Mouse (Mus musculus) erythroid progenitor cell, adult 5-6 weeks (primary cell): ENCODE data around the gene Scin. TPM values are rescaled to one million over a fixed set of nuclear protein-coding genes. Genes with fewer than 3 reads are reported as not detected.
"Not testable (repeated sequence)": the region's sequence is repeated elsewhere in the genome, so short reads cannot be mapped to it uniquely, and the experiment has no call there.

ENCODE experiments used
- ATAC-seq: replicated peaks from 2 replicates; pipeline ENCODE4 v1.8.0; 2016; ENCODE audit warnings: moderate number of reproducible peaks, mild to moderate bottlenecking, moderate TSS enrichment, inconsistent platforms; ENCODE audit not compliant: poor library complexity, low FRiP score, severe bottlenecking
- total RNA-seq, 2 experiments: library from RNA; stranded (forward) in 1 of 2; stranded (reverse) in 1 of 2; fragments of 150-400 nt in 1 of 2; fragments of 186-747, 209-891 nt in 1 of 2; gene quantifications; 2 replicates each; pipeline versions ENCODE4 v1.2.3 to v1.2.4; 2015 to 2017; ENCODE audit warnings: low replicate concordance in 2 of 2

The Scin gene
- total RNA-seq (2015; ENCODE audit: low replicate concordance) (1.1 TPM in 1 of 2 replicates, not detected in the other), total RNA-seq (2017; ENCODE audit: low replicate concordance) (not detected in 2 replicates)

GRCm38 (mm10) chr12:40133573-40134271 lies at the start of gene Scin:
Gene Scin, minus strand, starts transcription at chr12:40134228.
- 0 out of 2 replicates have a peak, but pooled peaks have one; percentile 52 for ATAC-seq

GRCm38 (mm10) chr12:40177089-40177488 lies 43.1 kb upstream of the Scin start:
- no peak for ATAC-seq

GRCm38 (mm10) chr12:40176158-40176557 lies 42.1 kb upstream of the Scin start:
- ATAC-seq = no peak

- ATAC-seq = not testable (repeated sequence)
Measured at GRCm38 (mm10) chr12:40175171-40175570, 41.1 kb upstream of the Scin start.

- no peak for ATAC-seq
Measured at GRCm38 (mm10) chr12:40171637-40172036, 37.6 kb upstream of the Scin start.

- no peak for ATAC-seq
Measured at GRCm38 (mm10) chr12:40169675-40170074, 35.6 kb upstream of the Scin start.

- ATAC-seq = no peak
Measured at GRCm38 (mm10) chr12:40164621-40165020, 30.6 kb upstream of the Scin start.

GRCm38 (mm10) chr12:40160777-40161176 lies 26.7 kb upstream of the Scin start:
- ATAC-seq = no peak

GRCm38 (mm10) chr12:40154188-40154587 lies 20.2 kb upstream of the Scin start:
- ATAC-seq = no peak

GRCm38 (mm10) chr12:40152353-40153069 lies 18.5 kb upstream of the Scin start:
- ATAC-seq = no peak

GRCm38 (mm10) chr12:40147319-40147718 lies 13.3 kb upstream of the Scin start:
- ATAC-seq = no peak

GRCm38 (mm10) chr12:40146510-40146909 lies 12.5 kb upstream of the Scin start:
- no peak for ATAC-seq

GRCm38 (mm10) chr12:40140706-40141105 lies 6.7 kb upstream of the Scin start:
- ATAC-seq = no peak

- no peak for ATAC-seq
Measured at GRCm38 (mm10) chr12:40139484-40140245, 5.6 kb upstream of the Scin start.

- ATAC-seq = no peak
Measured at GRCm38 (mm10) chr12:40134529-40134928, 501 bp upstream of the Scin start.

GRCm38 (mm10) chr12:40133194-40133572 lies 845 bp downstream of the Scin start:
- ATAC-seq = no peak

- no peak for ATAC-seq
Measured at GRCm38 (mm10) chr12:40118872-40119271, 15.2 kb downstream of the Scin start.

GRCm38 (mm10) chr12:40117045-40117444 lies 17.0 kb downstream of the Scin start:
- no peak for ATAC-seq

GRCm38 (mm10) chr12:40116214-40116613 lies 17.8 kb downstream of the Scin start:
- no peak for ATAC-seq

- ATAC-seq = no peak
Measured at GRCm38 (mm10) chr12:40114883-40115282, 19.1 kb downstream of the Scin start.
